Mouse (Mus musculus) C2C12 (cell line): ENCODE results near the gene Atxn2.

Experiments used
- CEBPB ChIP-seq: IDR thresholded peaks from one replicate; pipeline ENCODE4 v1.6.1; 2011; ENCODE audit warnings: low read depth, mild to moderate bottlenecking, control low read depth, moderate library complexity
- CTCF ChIP-seq: IDR thresholded peaks from one replicate; pipeline ENCODE4 v1.5.1; 2011; ENCODE audit not compliant: control insufficient read depth, insufficient read depth, insufficient read length
- FOSL1 ChIP-seq: IDR thresholded peaks from one replicate; pipeline ENCODE4 v1.8.0; 2011; ENCODE audit warnings: mild to moderate bottlenecking, low read length; ENCODE audit not compliant: poor library complexity, insufficient read depth, severe bottlenecking
- MAX ChIP-seq: IDR thresholded peaks from one replicate; pipeline ENCODE4 v1.6.1; 2011; ENCODE audit warnings: mild to moderate bottlenecking, control low read depth
- MYOD1 ChIP-seq: IDR thresholded peaks from one replicate; pipeline ENCODE4 v1.6.1; 2011; ENCODE audit warnings: low read depth; ENCODE audit not compliant: control insufficient read depth, insufficient read length
- MYOG ChIP-seq: IDR thresholded peaks from one replicate; pipeline ENCODE4 v1.6.1; 2011; ENCODE audit not compliant: control insufficient read depth, insufficient read length; ENCODE audit errors: extremely low read depth
- USF1 ChIP-seq: IDR thresholded peaks from one replicate; pipeline ENCODE4 v1.6.1; 2011; ENCODE audit warnings: low read depth, mild to moderate bottlenecking, control low read depth, moderate library complexity

DNA sequence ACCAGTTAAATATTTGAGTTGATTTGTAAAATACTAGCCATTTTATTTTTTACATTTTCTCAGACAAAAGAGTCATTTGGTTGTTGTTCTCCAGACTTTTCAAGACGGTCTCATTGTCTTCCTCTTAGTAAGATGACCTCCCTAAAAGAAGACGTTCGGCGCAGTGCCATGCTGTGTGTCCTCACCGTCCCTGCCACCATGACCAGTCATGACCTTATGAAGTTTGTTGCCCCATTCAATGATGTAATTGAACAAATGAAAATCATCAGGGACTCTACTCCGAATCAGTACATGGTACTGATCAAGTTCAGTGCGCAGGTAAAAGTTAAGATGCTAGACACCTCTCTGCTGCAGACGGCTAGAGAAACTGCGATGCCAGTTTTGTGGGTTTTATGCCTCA is 46.2 kb upstream of the Atxn2 start:
- TF ChIP-seq CTCF (no peak), MYOD1 (no peak), MAX (no peak), CEBPB (no peak), USF1 (no peak), MYOG (no peak), FOSL1 (no peak)
